Mouse (Mus musculus) embryonic fibroblast, embryonic 13.5 days (primary cell): ENCODE data around the gene Dhx36.

Source experiments
- CTCF ChIP-seq: IDR thresholded peaks from 2 replicates; pipeline ENCODE4 v1.5.1; 2011; ENCODE audit warnings: mild to moderate bottlenecking, control low read depth, low read length, moderate library complexity, borderline replicate concordance; ENCODE audit not compliant: insufficient read depth
- POLR2A ChIP-seq: IDR thresholded peaks from 2 replicates; pipeline ENCODE4 v1.6.1; 2011; ENCODE audit warnings: low read depth, mild to moderate bottlenecking, control low read depth, low read length, moderate library complexity

- TF ChIP-seq CTCF (no peak), POLR2A (no peak)
These were observed 52.7 kb downstream of the Dhx36 start for GRCm38 (mm10) chr3:62454096-62454495.
